Mouse (Mus musculus): ENCODE data around the gene Abcb5.

Gene Abcb5

DNA sequence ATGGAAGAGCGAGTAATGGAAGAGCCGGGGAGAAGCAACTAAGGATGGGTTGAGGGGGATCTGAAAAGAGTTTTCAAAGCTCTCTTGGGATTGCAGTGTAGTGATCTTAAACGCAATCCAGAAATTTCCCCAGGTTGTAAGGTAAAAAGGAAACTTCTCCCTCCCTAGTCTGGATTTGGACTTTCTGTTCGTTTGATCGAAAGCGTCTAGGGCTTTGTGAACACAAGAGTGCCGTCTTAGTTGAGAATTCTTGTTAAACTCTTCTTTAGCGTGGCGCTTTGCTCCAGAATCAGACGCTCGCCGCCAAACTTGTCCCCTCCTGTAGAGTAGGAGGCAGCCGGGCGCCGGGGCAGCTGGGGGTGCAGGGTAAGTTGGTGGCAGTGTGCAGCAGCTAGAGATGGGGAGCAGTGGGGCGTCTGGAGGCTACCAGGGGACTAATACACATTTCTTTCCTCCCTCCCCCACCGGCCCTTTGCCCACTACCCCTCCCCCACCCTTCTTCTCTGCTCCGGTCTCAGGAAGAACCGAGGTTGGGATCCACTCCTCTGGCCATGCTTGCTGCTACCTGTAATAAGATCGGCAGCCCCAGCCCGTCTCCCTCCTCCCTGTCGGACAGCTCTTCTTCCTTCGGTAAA is 118.2 kb downstream of the Abcb5 start:
- DNase-seq (ENCODE audit: low read depth): no peak

DNA sequence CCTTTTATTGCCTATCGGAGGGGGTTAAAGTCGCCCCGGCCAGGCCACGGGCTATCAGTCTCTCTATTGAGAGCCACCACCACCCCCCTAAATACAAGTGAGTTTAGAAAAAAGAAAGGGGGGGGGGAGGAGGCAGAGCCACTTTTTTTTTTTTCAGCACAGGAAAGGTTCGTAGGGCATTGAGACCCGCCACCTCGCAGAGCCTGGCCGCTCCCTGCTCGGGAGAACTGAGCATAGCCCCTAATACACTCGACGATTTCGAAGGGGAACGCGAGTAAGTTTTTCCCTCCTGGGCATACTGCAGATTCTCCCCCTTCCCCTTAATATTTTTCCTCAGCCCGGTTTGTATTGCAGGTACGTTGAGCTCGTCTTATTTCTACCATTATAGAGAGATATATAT is 118.8 kb downstream of the Abcb5 start:
- no peak for DNase-seq (ENCODE audit: low read depth)

- no peak for DNase-seq (ENCODE audit: low read depth)
These were observed 119.4 kb downstream of the Abcb5 start for GRCm38 (mm10) chr12:118846649-118847321.

- DNase-seq (ENCODE audit: low read depth): no peak
These were observed 120.0 kb downstream of the Abcb5 start, which contains the start of gene Sp8 for GRCm38 (mm10) chr12:118846221-118846620. TSS of gene Sp8 (plus strand) at chr12:118846329.

GRCm38 (mm10) chr12:118845351-118845750 is 120.9 kb downstream of the Abcb5 start:
- DNase-seq (ENCODE audit: low read depth): no peak

GRCm38 (mm10) chr12:118844841-118845240 is 121.4 kb downstream of the Abcb5 start:
- no peak for DNase-seq (ENCODE audit: low read depth)

- no peak for DNase-seq (ENCODE audit: low read depth)
These were observed 122.1 kb downstream of the Abcb5 start for GRCm38 (mm10) chr12:118844111-118844510.

DNA sequence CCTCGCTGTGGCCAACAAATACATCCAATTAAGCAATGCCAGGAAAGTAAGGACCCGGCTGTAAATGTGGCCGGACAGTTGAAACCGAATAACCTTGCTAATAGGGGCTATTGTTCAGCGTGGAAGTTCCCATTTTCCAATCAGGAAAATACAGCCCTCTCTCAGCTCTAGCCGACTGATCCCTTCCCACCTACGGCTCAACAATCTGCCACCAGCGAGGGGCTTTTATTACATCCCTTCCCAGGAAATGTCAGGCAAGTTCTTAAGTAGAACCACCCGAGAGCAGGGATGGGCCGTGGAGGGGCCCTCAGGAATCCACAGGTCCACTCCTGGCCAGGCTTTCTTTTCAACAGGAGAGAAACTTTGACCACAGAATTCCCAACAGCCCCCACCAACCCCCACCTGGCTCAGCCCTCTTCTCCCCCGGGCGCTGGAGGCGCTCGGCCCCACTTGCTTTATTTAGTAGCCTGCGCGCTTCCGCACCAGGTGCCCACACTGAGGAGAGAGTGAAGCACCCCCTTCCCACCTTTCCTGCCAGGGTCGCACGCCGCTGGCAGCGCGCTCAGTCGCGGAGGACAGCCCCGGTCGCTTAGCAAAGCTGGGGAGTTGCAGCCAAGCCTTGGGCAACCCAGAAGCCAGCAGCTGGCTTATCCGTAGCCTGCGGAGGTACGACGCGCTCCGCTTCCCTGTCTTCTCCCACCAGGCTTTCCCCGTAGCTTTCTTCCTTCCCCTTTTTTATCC is 123.4 kb downstream of the Abcb5 start:
- DNase-seq (ENCODE audit: low read depth): no peak

GRCm38 (mm10) chr12:118841971-118842550 is 124.2 kb downstream of the Abcb5 start:
- no peak for DNase-seq (ENCODE audit: low read depth)

- no peak for DNase-seq (ENCODE audit: low read depth)
These were observed 124.8 kb downstream of the Abcb5 start for GRCm38 (mm10) chr12:118841381-118841922.

DNA sequence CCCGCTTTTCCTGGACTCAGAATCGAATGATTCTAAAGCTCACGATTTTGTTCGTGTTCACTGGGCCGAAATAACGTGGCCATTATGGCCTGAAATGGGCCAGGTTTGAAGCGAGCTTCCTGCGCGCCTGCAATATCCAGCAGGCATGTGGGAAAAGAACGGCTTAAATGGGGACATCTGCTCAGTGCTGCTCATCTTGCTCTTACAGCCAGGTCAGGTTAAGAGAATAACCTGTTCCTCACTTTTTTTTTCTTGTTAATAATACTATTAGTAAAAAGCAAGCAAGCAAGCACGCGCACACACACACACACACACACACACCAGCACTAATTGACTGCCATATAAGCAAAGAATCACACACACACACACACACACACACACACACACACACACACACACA is 125.4 kb downstream of the Abcb5 start:
- no peak for DNase-seq (ENCODE audit: low read depth)

- no peak for DNase-seq (ENCODE audit: low read depth)
These were observed 125.9 kb downstream of the Abcb5 start for GRCm38 (mm10) chr12:118840301-118840700.

DNA sequence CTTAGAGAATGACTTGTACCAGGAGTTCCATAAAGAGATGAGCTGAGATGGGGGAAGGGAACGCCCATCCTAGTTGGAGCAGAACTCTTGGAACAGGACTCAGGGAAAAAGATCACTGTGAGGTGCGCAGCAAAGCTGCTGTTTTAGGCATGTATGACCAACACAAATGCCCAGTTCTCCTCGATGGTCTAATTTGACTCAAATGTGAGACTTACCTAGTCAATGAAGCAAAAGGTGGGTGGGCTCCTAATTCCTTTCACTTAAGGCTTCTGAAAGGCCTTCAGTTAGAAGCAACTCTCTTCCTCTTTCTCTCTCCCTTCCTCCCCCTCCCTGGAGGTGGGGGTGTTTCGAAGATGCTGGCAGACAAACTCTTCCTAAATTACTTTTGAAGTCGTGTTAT is 126.8 kb downstream of the Abcb5 start:
- DNase-seq (ENCODE audit: low read depth): no peak

DNA sequence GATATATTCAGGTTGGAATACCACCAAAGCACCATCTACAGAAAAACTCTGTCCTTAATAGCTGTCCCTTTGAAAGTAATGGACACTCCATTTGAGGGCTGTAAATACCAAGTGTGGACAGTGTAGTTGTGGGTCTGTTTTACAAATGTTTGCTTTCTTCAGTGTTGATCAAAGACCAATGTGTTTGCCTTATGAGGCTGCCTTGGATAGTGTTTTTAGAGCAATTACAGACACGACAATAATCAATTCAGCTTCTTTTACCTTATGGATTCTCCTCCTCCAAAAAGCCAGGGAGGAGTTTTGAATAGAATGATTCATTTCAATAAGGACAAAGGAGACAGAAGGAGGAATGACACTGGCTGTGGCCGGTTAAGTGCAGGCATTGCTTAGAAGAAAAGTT is 128.0 kb downstream of the Abcb5 start:
- DNase-seq (ENCODE audit: low read depth): no peak

DNA sequence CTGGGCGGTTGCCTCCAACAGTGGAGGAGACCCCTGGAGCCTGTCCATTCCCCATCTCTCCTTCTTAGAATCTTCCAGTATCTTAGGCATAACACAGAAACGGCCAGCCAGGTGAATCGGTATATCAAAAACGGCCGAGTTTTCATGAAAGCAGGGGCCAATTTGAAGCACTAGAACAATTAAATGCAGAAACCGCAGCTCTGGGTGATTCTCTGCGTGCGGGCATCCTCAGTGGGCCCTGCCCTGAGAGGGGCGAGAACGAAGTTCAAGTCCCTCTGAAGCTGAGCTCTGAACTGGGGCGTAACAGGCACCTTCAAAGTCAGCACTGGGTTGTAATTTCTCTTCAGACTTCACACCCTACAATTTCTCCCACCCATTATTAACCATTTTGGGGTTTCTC is 128.9 kb downstream of the Abcb5 start:
- DNase-seq (ENCODE audit: low read depth): no peak

- no peak for DNase-seq (ENCODE audit: low read depth)
These were observed 129.5 kb downstream of the Abcb5 start for GRCm38 (mm10) chr12:118836411-118837341.

- no peak for DNase-seq (ENCODE audit: low read depth)
These were observed 136.3 kb downstream of the Abcb5 start for GRCm38 (mm10) chr12:118829881-118830280.
